Mouse (Mus musculus): ENCODE results near the gene Klhl28.

DNA sequence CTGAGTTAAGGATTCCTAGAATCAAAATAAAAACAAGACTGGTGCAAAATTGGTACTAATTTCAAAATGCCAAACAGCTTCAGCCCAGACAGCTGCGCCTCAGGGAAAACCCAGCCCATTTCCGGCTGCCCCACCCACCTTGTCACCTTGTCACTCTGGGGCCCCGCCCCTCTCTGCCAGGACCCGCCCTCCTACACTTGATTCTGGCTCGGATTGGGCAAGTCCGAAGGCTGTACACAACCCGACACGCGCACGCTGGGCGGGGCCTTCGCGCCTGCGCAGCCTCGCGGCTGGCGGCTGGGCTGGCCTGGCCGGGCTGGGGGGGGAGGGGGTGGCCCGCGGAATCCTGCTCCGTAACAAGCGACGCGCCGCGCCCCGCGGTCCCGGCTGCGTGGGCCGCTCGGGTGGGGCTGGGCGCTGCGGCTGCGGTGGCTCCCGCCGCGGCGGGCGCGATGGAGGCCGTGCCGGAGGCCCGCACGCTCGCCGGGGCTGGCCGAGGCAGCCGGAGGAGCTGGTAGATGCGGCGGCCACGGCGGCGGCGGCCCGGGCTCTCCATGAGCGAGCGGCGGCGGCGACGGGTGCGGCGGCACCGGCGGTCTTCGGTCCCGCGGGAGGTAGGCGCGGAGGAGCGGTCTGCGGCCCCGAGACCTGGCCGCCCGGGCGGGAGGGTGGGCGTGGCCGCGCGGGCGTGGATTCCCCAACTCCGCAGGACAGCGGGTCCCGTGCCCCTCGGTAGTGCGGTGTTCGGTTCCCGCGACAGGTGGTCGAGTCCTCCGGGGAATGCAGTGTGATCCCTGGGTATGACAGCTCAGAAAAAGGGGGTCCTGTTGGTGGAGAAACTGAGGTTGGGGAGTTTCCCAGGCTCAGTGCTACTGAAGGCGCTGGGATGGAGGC lies 47.5 kb downstream of the Klhl28 start, which contains the start of gene Gm527:
- TF ChIP-seq POLR2A (IDR thresholded peaks at IDR 0.05; ENCODE audit: borderline replicate concordance, extremely low read depth, low read depth, low read length) (peak; percentile 20; the same call in 1 of the 2 replicates), CTCF (IDR thresholded peaks at IDR 0.05; ENCODE audit: insufficient read depth, low read length) (no peak)
